Mouse (Mus musculus) urinary bladder, adult 18-20 months (tissue): Measurements from ENCODE around the gene Gje1.

Experiments used
- DNase-seq, 2 experiments: peaks; one replicate each; pipeline ENCODE4 v3.0.0; 2022; ENCODE audit warnings: low spot score in 2 of 2, mixed read lengths in 2 of 2

Gene Gje1

DNA sequence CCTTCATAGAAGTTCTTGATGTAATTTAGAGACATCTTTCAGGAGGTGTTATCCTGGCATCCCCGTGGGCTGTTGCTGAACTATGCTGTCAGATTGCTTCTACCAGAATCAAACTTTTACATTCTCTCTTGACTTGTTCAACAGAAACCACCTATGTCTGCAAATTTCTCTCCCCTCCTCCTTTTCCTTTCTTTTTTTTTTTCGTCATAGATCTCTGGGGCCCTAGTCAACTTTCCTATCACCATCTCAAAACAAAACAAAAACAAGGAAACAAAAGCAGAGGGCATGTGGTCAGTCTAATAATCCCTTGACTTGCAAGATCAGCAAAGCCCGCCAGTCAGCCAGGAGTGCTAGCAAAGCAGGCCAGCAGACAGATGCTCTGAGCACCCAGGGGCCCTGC, at the start of gene Gje1:
Gene Gje1, minus strand, starts transcription at position 101 of the 400 bp plus-strand sequence.
- no peak for DNase-seq

DNA sequence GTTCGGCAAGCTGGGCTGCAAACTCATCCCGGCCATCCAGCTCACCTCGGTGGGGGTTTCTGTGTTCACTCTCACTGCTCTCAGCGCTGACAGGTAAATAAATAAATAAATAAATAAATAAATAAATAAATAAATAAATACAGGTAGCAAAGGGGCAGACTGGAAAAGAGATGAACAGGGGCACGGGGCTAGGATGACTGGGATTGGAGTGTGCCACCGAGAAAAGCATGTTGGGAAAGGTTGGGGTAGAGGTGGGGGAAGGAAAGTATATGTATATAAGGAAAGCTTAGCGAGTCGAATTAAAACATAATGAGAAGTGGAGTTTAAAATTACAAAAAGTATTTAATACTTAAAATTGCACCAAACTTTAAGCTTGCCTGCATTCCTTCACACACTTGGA, 42.6 kb upstream of the Gje1 start:
- no peak for DNase-seq

DNA sequence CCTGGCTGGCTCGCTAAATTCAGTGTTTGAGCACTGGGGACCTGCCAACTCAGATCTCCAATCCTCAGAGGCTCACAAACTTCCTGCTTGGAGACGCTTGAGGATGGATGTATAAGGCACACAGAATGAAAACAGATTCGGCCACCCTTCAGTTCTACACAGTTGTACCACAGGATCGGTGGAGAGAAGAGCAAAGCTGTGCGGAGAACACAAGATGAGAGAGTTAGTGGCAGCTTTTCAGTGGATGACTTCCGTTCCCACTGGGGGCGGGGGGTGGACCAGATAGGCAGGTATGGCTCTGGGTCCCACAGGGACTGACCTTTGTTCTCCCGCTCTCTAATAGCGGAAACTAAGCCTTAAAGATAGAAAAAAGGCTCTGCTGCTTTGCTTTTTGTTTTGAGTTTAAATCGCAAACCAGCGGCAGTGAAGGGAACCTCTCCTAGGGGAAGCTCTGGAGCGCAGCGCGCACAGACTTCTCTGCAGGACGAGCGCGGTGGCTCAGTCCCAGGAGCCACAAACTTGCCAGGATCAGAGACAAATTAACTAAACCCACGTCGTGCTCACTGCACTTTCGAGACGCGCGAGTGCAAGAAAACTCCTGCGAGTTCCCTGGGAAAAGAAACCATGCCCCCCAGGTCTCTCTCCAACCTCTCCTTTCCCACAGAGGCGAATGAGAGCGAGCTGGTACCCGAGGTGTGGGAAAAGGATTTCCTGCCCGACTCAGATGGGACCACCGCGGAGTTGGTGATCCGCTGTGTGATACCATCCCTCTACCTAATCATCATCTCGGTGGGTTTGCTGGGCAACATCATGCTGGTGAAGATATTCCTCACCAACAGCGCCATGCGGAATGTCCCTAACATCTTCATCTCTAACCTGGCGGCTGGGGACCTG, 41.9 kb upstream of the Gje1 start:
- DNase-seq = no peak

DNA sequence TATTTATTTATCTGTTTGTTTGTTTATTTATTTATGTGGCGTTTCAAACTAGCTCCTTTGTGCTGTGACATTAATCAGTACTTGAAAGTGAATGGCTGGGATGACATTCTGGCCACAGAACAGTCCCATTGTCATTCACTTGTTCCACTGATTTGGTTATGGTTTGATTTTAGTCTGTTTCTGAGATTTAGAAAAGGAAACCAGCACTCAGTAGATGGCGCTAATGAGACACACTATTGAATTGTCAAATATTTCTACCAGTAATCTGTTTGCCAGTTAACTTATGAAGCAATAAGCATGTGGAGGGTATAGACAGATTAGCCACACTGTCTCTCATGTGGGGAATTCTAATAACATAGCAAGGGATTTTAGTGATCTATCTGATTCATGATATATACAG, 16.3 kb upstream of the Gje1 start:
- DNase-seq = no peak

DNA sequence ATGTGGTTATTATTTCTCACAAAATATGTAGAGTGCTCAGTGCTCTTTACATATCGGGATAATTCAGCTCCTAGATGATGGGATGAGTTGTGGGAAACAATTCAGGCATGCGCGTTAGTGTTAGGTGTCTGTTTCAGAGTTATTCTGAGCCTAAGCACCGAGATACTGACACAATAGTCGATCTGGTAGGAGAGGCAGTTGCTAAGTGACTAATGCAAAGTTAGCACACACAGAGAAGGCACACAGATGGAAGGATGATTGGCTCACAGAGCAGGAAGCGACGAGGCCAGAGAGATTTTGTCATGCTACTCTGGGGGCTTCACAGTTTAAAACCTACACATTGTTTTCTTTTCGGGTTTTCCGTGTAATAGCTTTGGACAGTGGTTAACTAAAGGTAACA, 7.7 kb upstream of the Gje1 start:
- DNase-seq = no peak

DNA sequence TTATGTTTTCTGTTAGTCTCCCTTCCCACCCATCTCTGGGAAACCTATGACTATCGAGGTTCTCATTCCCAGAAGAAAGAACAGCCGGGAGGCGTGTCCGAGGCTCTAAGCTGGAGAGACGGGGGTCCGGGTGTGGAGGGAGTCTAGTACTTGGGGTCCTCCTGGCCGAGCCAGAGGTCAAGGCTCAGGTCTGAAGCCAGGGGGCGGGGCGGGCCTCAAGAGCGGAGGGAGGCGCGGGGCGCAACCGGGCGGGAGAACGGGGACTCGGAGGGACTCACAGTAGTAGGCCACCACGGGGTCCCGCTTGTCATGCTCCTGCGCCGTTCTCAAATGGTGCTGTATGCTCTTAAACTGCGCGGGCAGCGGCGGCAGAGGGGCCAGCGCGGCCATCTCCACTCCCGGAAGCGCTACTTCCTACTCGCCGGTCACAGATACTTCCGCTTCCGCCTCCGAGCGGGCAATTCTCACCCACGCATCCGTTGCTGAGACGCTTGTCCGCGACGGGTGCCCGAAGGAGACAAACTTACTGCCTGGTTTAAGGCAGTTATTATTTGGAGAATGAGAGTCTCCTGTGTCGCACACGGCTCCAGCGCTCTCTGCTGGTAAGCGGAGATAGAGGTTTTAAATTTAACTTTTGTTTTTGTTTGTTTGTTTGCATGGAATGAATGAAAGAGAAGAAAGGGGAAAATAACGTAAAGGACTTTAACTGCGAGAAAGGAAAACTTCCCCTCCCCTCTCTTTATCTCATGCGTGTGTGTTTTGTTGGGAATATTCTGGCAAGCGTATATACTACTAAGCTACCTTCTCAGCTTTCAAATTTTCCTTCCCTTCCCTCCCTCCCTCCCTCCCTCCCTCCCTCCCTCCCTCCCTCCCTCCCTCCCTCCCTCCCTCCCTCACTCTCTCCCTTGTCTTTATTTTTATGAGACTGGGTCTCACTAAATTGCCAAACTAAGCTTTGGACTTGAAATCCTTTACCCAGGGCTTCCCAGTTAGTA, 12.6 kb downstream of the Gje1 start, which contains the start of the genes Vta1 and Nmbr:
Gene Vta1, minus strand, starts transcription at position 489 of the 995 bp plus-strand sequence.
Gene Nmbr, plus strand, starts transcription at position 520 of the 995 bp plus-strand sequence.
- peak; percentile 97 for DNase-seq

DNA sequence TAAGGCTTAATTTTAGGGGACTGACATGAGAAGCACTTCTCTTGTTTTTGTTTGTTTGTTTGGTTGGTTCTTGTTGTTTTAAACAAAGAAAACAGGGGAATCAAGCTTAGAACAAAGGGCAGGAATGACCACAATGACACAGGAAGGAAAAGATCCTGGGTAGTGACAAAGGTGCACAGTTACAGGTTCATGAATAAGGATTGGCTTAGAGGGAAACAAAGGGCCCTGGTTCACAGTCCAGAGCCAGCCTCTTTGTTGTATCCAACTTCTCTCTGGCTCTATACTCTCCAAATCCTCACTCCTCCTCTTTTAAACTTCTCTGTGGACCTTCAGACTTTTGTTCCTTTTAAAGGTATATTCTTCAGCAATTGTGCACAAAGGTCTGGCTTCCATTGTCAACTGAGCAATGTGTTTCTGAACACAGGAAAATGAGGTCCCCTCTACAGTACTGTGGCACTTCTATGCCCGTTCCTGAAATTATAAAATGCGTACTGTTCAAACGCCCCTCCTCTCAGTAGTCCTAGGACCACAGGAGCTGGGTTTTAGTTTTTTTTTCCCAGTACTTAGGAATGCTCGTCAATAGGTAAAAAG, 14.1 kb downstream of the Gje1 start:
- DNase-seq = no peak

DNA sequence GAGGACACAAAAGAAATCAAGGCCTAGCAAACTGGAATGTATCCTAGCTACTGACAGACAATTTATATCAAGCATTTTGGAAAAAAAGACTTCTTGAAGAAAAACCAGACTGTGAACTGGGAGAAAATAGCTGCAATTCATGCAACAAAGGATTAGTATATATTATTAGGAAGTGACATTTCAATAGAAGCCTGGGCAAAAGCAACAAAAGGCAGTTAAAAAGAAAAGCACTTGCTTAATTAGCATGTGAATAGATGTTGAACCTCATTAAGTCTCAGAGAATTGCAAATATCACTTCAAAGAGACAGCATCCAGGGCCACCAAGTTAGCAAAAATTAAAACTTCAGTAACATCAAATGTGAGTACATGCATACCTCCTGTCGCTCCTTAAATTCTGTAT, 14.8 kb downstream of the Gje1 start:
- no peak for DNase-seq

DNA sequence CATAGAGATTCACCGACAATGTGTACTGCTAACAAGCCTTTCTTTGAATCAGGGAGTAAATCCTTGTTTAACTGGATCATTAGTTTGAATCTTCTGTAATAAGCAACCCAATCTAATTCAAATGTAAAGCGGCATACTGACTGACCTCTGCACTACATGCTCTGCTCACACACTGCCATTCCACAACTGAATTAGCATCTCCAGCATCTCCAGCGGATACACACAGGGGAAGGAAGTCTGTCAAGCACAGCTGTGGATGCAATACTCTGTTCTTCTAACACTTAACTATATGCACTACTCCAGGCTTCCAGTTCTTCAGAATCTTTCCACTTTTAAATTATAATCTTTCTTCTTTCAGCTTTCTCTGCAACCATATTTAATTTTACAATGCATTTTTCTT, 27.7 kb downstream of the Gje1 start:
- DNase-seq = no peak

DNA sequence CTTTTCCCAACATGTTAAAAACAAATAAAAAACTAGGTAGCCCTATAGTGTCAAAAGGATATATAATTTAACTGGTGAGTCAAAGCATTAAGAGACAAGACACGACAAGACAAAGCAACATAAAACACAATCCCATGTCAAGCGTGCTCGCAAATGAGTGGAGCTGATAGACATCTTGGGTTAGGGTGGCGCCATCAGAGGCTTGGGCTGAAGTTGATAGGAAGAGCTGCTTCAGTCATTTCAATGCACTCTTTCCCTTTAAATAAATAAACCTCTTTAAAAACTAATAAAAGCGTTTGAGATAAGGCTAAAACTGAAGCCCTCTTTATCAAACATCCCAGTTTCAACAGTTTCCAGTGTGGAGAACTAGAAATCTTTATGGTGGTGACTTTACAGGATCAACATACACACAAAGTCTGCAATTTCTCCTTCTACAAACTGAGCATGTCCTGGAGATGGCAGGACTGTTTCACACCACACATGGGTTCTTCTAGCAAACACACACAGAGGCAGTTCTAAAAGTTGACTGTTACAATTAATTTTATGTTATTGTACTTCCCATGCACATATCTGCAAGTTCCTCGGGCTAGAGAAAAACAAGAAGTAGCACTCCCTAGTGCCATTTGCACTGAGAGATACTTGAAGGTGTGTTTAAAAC, 29.1 kb downstream of the Gje1 start:
- DNase-seq = no peak

DNA sequence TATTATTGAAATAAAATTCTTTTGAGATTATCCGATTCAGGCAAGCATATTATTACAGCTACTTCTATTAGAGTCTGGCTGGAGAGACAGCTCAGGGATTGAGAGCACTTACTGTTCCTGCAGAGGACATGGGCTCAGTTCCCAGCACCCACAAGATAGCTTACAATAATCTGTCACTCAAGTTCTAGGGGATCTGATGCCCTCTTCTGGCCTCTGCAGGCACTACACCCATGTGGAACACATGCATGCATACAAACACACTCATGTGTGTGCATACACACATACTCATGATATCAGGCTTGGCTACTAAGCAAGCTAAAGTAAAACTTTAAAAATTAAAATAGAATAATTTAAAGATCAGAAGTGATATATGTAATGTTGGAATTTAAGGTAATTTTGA, 32.4 kb downstream of the Gje1 start:
- no peak for DNase-seq

DNA sequence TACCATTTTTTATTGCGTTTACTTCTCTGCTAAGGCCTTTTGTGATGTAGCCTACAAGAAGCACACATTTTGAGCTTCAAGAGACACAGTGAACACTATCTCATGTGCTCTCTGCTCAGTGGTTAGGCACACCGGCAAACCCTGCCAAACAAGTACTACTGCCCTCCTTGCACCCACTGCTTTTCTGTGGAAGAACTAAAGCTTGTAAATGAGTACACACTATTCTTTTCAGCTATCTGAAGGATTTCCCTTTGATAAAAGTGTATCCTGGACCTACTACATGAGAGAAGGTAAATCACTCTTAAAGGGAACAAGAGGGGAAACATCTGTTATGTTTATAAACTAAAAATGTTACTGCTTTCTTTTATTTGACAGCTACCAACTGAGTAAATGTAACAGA, 51.9 kb downstream of the Gje1 start:
- DNase-seq = no peak
